Mouse (Mus musculus): Measurements from ENCODE around the gene Fam174a. TPM values are rescaled to one million over a fixed set of nuclear protein-coding genes. Genes with fewer than 3 reads are reported as not detected.

The Fam174a gene
- total RNA-seq (2021): 10 to 100 TPM; 38.4 to 38.9 TPM
- long read RNA-seq, experiment 1, transcript Fam174a-201 (3 exons, 2,112 nt): major isoform, 58 of 60 reads
- long read RNA-seq, experiment 1, partial matches to known transcripts: 0 of 60 reads
- long read RNA-seq, experiment 1, other reads (novel, unspliced or antisense): 1 of 60 reads
- long read RNA-seq, experiment 2, transcript Fam174a-201 (3 exons, 2,112 nt): major isoform, 47 of 48 reads
- long read RNA-seq, experiment 2, partial matches to known transcripts: 0 of 48 reads
- long read RNA-seq, experiment 2, other reads (novel, unspliced or antisense): 0 of 48 reads

DNA sequence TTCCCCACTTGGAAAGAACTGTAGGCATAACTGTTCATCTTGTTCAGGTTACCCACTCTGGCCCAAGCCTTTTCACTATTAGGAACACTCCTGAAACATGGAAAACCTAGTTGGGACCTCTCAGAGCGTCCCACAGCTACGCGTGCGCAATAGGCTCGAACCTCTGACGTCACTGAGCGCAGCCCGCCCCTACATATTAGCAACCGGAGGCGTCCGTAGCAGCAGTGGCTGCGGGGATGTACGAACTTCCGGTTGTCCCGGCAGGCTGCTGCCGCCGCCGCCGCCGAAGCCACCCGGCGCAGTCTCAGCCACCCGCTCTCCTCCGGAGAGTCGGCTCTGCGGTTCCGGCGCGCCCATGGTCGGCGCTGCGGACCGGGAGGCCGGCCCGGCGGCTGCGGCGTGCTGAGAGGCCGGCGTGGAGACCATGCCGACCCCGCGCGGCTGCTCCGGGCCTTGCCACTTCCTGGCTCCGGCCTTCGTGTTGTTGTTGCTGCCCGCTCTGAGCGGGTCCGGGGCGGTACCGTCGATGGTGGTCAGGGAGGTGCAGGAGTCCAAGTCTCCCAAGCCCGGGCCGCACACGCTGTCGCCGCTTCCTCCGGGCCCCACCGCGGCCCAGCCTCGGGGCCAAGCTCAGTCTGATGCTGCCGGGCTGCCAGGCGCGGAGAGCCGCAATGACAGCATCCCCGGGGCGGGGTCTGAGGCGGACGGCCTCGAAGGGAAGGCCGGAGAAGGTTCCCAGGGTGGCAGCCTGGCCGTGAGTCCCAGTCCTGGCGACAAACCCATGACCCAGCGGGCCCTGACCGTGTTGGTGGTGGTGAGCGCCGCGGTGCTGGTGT lies at the start of gene Fam174a:
Gene Fam174a, plus strand, starts transcription at position 231 of the 836 bp plus-strand sequence.
- Histone ChIP-seq H3K27ac (peak within 1 kb of the TSS; percentile 93), H3K4me3 (peak within 1 kb of the TSS; percentile 95)
- intact Hi-C loops (cut with DNase I): loop anchor here (1.0 kb wide), 1 partner anchor 354 kb away; the partner anchor contains the start of gene St8sia4
- peak; percentile 90 to 93 for DNase-seq (ENCODE audit: extremely low spot score in 1 of 2, low spot score in 2 of 2)
- no peak for TF ChIP-seq CTCF (IDR thresholded peaks at IDR 0.05)

- H3K27ac ChIP-seq: no peak overlapping the region
- intact Hi-C loops (cut with DNase I): no loop called here
- H3K4me3 ChIP-seq: no peak overlapping the region
- no peak for DNase-seq (ENCODE audit: extremely low spot score in 1 of 2, low spot score in 2 of 2)
- no peak for TF ChIP-seq CTCF (IDR thresholded peaks at IDR 0.05)
Observed at GRCm38 (mm10) chr1:95263843-95264242, 49.6 kb upstream of the Fam174a start.

GRCm38 (mm10) chr1:95267950-95268724 lies 45.3 kb upstream of the Fam174a start:
- intact Hi-C loops (cut with DNase I): no loop called here
- no peak for TF ChIP-seq CTCF (IDR thresholded peaks at IDR 0.05)
- peak overlapping the region; percentile 17; the same call in 1 of the 2 replicates for H3K4me3 ChIP-seq
- peak; percentile 8 to 16 for DNase-seq (ENCODE audit: extremely low spot score in 1 of 2, low spot score in 2 of 2)
- H3K27ac ChIP-seq: no peak overlapping the region

- intact Hi-C loops (cut with DNase I): no loop called here
- Histone ChIP-seq H3K27ac (no peak overlapping the region), H3K4me3 (no peak overlapping the region)
- DNase-seq (ENCODE audit: extremely low spot score in 1 of 2, low spot score in 2 of 2): no peak
- no peak for TF ChIP-seq CTCF (IDR thresholded peaks at IDR 0.05)
Observed at GRCm38 (mm10) chr1:95273321-95273720, 40.1 kb upstream of the Fam174a start.

DNA sequence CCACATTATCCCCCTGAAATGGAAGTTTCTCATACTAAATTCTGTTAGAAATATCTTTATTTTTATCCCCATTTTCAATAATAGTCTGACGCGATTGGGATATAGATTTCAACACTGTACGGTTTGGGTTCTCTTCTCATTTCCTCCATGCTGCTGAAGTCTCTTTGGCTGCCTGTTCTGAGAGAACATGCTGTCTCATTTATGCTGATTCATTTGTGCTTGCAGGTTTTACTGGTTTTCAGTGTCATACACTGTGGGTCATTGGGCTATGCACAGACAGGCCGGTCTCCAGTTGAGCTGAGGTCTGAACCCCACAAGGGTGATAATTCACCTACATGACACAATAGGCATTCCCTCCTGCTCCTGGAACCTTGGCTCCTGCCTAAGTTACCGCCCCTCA lies 5.1 kb upstream of the Fam174a start:
- no peak overlapping the region for H3K4me3 ChIP-seq
- H3K27ac ChIP-seq: no peak overlapping the region
- no peak for DNase-seq (ENCODE audit: extremely low spot score in 1 of 2, low spot score in 2 of 2)
- intact Hi-C loops (cut with DNase I): no loop called here
- no peak for TF ChIP-seq CTCF (IDR thresholded peaks at IDR 0.05)

- Histone ChIP-seq H3K4me3 (peak overlapping the region; percentile 95), H3K27ac (peak overlapping the region; percentile 93)
- intact Hi-C loops (cut with DNase I): loop anchor here (1.0 kb wide), 1 partner anchor 353 kb away; the partner anchor contains the start of gene St8sia4
- no peak for DNase-seq (ENCODE audit: extremely low spot score in 1 of 2, low spot score in 2 of 2)
- TF ChIP-seq CTCF (IDR thresholded peaks at IDR 0.05): no peak
Observed at GRCm38 (mm10) chr1:95314229-95314555, 769 bp downstream of the Fam174a start.

DNA sequence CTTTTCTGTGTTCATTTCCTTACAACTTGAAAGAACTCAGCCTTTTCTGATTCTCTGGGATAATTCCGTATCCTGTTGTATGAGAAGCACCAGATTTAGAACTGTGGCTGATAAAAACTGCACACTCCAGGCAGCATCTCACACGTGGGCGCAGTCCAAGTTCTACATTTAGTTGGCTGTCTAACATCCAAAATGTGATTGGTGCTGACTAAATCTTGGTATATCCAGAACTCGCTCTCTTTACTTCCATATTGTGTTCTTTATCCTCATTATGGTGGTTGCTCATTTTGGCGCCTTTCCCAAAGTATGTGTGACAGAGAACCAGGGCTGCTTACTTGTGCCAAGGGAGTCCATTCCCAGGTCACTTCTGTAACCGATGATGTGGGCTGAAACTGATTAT lies 2.6 kb downstream of the Fam174a start:
- TF ChIP-seq CTCF (IDR thresholded peaks at IDR 0.05): no peak
- DNase-seq (ENCODE audit: extremely low spot score in 1 of 2, low spot score in 2 of 2): peak; percentile 18 to 19
- intact Hi-C loops (cut with DNase I): no loop called here
- Histone ChIP-seq H3K4me3 (peak overlapping the region; percentile 26; the same call in 1 of the 2 replicates), H3K27ac (no peak overlapping the region)

GRCm38 (mm10) chr1:95322219-95322618 lies 8.8 kb downstream of the Fam174a start:
- Histone ChIP-seq H3K27ac (no peak overlapping the region), H3K4me3 (no peak overlapping the region)
- no peak for DNase-seq (ENCODE audit: extremely low spot score in 1 of 2, low spot score in 2 of 2)
- no peak for TF ChIP-seq CTCF (IDR thresholded peaks at IDR 0.05)
- intact Hi-C loops (cut with DNase I): no loop called here

GRCm38 (mm10) chr1:95323004-95323403 lies 9.6 kb downstream of the Fam174a start:
- DNase-seq (ENCODE audit: extremely low spot score in 1 of 2, low spot score in 2 of 2): no peak
- intact Hi-C loops (cut with DNase I): no loop called here
- Histone ChIP-seq H3K4me3 (no peak overlapping the region), H3K27ac (no peak overlapping the region)
- no peak for TF ChIP-seq CTCF (IDR thresholded peaks at IDR 0.05)

GRCm38 (mm10) chr1:95326856-95327255 lies 13.4 kb downstream of the Fam174a start:
- Histone ChIP-seq H3K4me3 (no peak overlapping the region), H3K27ac (no peak overlapping the region)
- intact Hi-C loops (cut with DNase I): no loop called here
- no peak for TF ChIP-seq CTCF (IDR thresholded peaks at IDR 0.05)
- DNase-seq (ENCODE audit: extremely low spot score in 1 of 2, low spot score in 2 of 2): no peak

GRCm38 (mm10) chr1:95339618-95340017 lies 26.2 kb downstream of the Fam174a start:
- no peak overlapping the region for H3K4me3 ChIP-seq
- H3K27ac ChIP-seq: no peak overlapping the region
- TF ChIP-seq CTCF (IDR thresholded peaks at IDR 0.05): no peak
- DNase-seq (ENCODE audit: extremely low spot score in 1 of 2, low spot score in 2 of 2): no peak
- intact Hi-C loops (cut with DNase I): loop anchor here (5.0 kb wide), 1 partner anchor 1157 kb away; no protein-coding TSS in a partner anchor

Measured in left cerebral cortex, adult 2 months (tissue).